Mouse (Mus musculus): ENCODE data around the gene Obox7. TPM values are rescaled to one million over a fixed set of nuclear protein-coding genes. Genes with fewer than 3 reads are reported as not detected.

Gene Obox7
- not detected for polyA plus RNA-seq (2014; fragmentation: Illumina TruSeq; extraction: RNeasy Lipid Tissue Mini Kit (QIAGEN cat#74804); ENCODE audit: low replicate concordance)

DNA sequence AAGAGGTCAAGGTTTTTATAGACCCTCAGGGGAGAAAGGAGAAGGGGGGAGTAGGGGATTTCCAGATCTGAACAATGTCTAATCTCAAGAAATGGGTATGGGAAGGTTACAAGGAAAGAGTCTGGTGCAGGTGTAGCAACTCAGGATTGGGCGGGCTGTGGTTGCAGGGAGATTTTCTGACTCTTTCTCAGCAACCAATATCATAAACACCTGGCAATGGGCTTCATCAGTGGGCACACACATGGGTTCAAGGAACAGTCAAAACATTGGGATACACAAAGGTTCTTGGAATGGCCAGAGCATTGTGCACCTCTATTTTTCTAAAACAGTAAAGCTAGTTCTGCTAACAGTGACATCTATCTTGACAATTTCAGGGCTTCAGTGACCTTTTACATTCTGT, at the start of gene Obox7:
TSS of gene Obox7 (plus strand) at position 301 of the 400 bp plus-strand sequence.

Other genes starting within 250 kb of the Obox7 start
- gene Sult2a8, start 212.7 kb upstream of the Obox7 start, polyA plus RNA-seq (2014; fragmentation: Illumina TruSeq; extraction: RNeasy Lipid Tissue Mini Kit (QIAGEN cat#74804); ENCODE audit: low replicate concordance), result 0.63 TPM
- not detected for gene Sult2a7, start 165.3 kb upstream of the Obox7 start, polyA plus RNA-seq (2014; fragmentation: Illumina TruSeq; extraction: RNeasy Lipid Tissue Mini Kit (QIAGEN cat#74804); ENCODE audit: low replicate concordance)
- gene Vmn1r90, start 96.0 kb upstream of the Obox7 start, polyA plus RNA-seq (2014; fragmentation: Illumina TruSeq; extraction: RNeasy Lipid Tissue Mini Kit (QIAGEN cat#74804); ENCODE audit: low replicate concordance), result 0.11 TPM

Data from small intestine, adult 10 weeks (tissue).